Mouse (Mus musculus) embryo, embryonic 10 days (tissue): ENCODE measurements around the gene Sqstm1.

ENCODE experiments used
- DNase-seq: peaks from one replicate; pipeline ENCODE4 v3.0.0-alpha.2; 2015; ENCODE audit warnings: low spot score

Sqstm1 gene

DNA sequence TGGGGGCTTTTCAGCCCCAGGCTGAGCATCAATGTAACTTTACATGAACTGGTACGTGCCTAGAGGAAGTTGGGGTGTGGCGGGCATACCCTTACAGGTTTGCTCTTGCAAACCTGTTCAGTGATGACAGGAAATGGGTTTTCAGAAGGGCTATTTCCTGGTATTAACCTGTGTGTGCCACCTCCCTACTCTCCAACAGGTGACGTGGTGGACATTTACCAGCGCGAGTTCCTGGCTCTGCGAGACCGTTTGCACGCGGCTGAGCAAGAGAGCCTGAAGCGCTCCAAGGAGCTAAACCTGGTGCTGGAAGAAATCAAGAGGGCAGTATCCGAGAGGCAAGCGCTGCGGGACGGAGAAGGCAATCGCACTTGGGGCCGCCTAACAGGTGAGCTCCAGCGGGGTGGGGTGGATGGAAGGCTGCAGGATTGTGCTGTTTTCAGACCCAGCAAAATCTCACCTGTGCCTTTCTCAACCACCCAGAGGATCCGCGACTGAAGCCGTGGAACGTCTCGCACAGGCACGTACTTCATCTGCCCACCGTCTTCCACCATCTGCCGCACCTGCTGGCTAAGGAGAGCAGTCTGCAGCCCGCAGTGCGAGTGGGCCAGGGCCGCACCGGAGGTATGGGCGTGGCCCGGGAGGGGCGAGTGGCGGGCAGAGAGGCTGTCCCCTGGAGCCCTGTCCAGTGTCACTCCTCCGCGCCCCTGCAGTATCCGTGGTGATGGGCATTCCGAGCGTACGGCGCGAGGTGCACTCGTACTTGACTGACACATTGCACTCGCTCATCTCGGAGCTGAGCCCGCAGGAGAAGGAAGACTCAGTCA is 20.1 kb upstream of the Sqstm1 start:
- DNase-seq, result no peak

GRCm38 (mm10) chr11:50229252-50229910 is 18.8 kb upstream of the Sqstm1 start:
- DNase-seq, result no peak

- DNase-seq, result peak; percentile 75
These were observed 18.1 kb upstream of the Sqstm1 start for GRCm38 (mm10) chr11:50228772-50229171.

DNA sequence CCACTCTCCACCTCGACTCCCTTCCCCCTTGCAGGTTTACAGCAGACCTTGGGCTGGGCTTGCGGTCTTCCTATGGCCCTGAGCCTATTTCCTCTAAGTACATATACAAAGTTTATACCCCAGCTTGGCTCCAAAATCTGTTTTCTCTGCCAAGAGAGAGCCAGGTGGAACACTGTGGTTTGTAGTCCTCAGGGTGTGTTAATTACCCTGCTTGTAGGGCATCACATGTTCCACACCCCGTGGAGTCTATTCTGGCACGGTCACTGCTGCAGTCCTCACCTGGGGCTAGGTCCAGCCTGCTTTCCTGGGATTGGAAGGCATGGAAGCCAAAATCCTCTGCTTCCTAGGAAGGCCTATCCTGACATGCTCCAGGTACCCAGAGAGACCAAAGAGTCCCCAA is 17.1 kb upstream of the Sqstm1 start:
- DNase-seq, result no peak

DNA sequence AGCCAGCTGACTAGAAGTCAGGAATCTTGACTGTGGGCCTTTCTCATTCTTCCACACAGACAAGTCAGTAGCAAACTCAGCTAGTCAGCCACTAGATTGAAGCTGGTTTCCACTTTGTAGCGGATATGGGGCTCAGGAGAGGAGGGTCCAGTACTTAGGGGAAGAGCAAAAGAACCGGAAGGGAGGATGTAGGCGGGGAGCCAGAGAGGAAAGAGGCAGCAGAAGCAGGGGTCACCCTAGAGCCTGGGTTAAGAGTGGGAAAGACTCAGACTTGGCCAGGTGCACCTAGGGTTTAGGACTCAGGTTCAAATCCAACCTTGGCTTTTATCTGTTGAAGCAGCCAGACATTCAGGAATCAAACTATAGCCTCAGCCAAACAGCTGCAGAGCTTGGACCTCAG is 16.6 kb upstream of the Sqstm1 start:
- DNase-seq, result no peak

- DNase-seq, result no peak
These were observed 15.8 kb upstream of the Sqstm1 start for GRCm38 (mm10) chr11:50226406-50226805.

GRCm38 (mm10) chr11:50225611-50226378 is 15.2 kb upstream of the Sqstm1 start:
- DNase-seq, result peak; percentile 42

- DNase-seq, result peak; percentile 74
These were observed 14.3 kb upstream of the Sqstm1 start for GRCm38 (mm10) chr11:50224671-50225530.

DNA sequence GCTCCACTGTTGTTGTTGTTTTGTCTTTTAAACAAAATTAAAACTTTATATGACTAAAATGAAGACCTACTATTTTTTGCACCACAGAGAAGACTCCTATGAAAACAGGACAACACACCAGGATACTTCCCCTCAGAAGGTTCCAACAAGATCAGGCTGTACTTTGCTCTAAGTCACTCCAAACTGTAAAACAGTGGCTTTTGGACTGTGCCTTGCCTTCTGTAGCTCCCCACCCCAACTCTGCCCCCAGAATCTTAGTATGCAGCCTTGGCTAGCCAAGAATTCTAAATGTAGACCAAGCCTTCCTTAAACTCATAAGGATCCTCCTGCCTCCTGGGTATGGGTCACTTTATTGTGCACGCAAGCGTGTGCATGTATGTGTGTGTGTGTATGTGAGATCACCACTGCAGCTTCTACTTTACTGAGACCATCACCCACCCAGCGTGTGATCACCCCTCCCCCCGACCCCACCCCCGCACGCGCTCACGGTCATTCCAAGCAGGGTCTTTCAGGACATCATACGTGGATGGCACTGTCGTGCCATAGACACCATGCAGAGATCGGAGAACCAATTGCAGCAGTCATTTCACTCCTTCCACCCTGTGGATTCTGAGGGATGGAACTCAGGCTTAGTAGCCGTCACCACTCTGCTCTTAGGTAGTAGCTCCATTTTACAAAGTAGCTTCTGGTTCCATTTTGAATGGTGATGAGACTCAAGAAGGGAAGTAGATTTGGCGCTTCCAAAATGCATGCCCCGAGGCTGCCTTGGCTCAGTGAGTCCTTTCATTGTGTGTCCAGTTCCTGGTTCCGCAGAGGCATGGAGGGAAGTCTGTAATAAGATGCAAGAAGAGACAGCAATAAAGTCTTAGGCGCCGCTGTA is 13.4 kb upstream of the Sqstm1 start:
- DNase-seq, result peak; percentile 56

GRCm38 (mm10) chr11:50222559-50223276 is 12.1 kb upstream of the Sqstm1 start:
- no peak for DNase-seq

DNA sequence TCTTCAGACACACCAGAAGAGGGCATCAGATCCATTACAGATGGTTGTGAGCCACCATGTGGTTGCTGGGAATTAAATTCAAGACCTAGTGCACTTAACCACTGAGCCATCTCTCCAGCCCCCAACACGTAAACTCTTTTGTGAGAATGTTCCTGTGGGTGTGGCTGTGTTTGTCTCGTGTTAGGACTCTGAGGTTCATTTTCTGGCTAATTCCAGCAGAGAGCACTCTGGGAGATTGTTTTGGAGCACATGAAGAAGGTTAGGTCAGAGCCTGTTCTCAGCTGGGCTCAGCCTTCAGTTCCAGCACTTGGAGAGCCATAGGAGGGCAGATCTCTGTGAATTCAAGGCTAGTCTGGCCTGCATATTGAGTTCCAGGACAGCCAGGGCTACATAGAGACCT is 9.2 kb upstream of the Sqstm1 start:
- DNase-seq, result no peak

DNA sequence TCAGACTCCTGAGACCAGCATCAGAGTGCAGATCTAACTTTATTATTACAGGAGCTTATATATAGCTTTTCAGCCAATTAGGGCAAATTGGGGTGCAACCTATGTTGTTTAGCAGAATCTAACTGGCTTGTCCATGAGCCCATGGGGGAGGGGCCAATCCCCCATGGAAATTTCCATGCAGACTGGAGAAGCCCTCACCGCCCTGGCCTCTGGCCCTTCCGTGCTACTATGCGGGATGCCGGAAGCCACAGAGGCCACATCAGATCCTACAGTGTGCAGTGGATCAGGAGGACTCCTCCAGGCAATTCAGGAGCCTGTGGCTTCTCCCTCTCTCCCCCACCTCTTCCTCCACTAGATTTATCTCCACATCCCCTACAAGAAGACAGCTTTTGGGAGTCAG is 7.2 kb upstream of the Sqstm1 start:
- DNase-seq, result no peak

DNA sequence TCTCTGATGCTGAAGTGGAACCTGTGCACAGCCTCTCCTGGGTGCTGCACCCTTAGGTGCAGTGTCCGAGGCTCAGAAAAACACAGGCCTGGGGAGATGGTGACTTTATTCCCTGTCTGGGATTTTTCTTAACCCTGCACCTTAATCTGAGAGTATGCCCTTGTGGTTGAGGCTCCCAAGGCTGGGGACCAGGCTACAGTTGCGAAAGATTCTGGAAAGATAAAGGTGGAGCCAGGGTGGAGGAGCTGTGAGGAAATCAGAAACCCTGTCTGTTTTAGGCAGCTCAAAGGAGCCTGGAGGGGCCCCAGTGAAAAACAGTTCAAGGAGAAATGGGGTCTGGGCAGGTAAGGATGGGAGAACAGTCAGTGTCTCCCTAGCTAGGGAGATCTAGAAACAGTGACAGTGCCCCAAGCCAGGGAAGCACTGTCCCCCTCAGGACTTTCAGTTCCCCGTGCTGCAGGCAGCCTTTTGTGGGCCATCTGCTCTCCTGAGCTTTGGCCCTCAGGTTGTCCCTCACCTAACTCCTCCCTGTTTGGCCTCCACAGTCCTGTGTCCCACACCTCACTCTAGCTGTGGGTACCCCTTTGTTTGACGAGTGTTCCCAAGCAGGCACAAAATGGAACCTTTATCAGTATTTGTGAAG is 6.2 kb upstream of the Sqstm1 start:
- no peak for DNase-seq

DNA sequence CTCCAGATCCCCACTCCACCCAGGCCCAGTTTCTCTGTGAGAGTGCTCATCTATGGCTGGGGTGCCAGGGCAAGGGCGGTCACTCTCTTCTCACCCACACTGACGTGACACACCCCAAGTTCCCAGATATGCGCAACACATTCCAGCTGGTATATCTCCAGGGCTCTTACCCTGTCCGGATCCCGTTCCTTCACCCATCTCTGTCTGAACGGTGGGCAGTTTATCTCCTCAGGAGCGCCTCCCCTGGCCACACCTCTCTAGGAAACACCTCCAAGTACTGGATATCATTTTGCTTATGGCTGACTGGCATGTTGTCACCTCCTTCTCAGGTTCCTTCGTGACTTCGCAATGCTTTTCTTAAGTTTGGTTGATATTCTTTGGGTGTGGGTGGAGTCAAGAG is 5.0 kb upstream of the Sqstm1 start:
- DNase-seq, result no peak

DNA sequence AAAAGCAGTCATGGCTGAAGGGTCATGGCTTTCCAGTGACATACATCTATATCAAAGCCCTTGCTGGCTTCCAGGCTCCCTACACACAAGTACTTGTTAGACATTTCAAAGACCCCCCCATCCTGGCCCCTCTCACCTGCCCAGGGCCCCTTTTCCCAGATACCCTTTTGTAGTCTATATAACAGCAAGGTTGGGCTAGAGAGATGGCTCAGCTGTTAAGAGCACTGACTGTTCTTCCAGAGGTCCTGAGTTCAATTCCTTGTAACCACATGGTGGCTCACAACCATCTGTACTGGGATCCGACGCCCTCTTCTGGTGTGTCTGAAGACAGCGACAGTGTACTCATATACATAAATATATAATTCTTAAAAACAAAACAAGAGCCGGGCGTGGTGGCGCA is 4.0 kb upstream of the Sqstm1 start:
- no peak for DNase-seq

DNA sequence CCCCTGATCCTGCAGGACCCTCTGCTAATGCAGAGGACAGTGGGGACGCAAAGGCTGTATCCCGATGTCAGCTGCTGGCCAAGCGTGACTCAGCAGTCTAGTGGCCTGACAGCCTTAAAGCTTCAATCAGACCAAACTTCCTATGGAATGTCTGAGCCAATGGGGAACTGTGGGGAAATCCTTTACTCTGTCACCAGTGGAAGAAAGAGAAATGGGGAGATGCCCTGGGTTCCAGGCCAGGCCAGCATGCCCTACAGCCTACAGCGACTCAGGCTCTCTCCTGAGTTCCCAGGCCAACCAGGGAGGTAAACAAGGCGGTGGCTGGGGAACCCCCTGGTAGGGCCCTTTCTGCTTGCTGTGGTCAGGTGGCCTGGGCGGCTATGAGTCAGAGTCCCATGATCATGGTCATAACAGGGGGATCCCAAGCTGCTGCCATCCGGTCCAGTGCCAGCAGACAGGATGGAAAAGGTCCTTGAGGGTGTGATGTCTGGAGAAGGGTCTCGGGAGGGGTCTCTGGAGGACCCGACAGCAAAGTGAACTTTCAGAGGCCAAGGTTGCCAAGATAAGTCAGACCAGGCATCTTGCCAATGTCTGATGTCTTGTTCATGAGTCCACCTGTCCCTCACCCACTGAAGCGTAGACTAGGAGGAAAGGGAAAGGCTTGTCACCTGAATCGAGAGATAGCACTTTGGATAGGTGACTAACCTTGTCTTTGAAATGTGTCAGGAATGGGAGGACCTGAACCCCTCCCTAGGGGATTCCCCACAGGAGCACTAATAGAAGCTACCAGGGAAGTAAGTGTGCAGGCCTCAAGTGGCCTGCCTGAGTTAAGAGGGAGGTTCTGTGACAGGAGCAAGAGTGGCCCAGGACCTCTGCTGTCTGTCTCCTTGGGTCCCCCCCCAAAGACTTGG is 2.5 kb upstream of the Sqstm1 start:
- no peak for DNase-seq

DNA sequence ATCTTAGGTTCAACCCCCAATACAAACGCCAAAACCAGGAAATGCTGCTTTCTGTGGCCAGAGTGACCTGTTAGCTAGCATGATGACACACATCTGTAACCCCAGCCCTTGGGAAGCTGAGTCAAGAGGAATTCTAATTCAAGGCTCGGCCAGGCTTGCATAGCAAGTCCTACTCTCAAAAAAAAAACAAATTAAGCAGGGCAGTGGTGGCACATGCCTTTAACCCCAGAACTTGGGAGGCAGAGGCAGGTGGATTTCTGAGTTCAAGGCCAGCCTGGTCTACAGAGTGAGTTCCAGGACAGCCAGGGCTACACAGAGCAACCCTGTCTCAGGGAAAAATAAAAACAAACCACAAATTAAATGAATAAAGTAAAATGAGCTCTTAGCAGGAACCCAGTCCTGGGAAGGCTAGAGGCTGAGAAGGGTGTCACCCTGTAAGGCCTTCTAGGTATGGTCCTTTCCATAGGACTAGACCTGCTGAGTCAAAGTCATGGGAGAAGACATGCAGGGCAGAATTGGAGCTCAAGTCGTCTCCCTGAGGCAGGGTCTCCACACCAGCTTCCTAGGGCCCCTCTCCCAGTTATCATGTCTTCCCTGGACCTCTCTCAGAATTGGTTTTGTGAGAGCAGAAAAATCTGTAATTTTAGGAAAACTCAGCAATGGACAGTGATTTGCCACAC is 1.6 kb upstream of the Sqstm1 start:
- DNase-seq, result no peak
